Mouse (Mus musculus) heart, embryonic 16.5 days (tissue): ENCODE results near the gene Il23r. TPM values are rescaled to one million over a fixed set of nuclear protein-coding genes. Genes with fewer than 3 reads are reported as not detected.
"Not testable (repeated sequence)": the region's sequence is repeated elsewhere in the genome, so short reads cannot be mapped to it uniquely, and the experiment has no call there.

Experiments used
- ATAC-seq: fragments of 200-750 bp; cut with Nextera tagmentation; replicated peaks from 2 replicates; pipeline ENCODE4 v1.8.0; 2017; ENCODE audit warnings: moderate number of reproducible peaks; ENCODE audit not compliant: insufficient read depth, low FRiP score; ENCODE audit errors: extremely low read depth
- H3K27ac ChIP-seq: fragments of 300-500 bp; sonication (generic); 2 replicates; pipeline ENCODE4 v1.5.1; 2014; ENCODE audit warnings: mild to moderate bottlenecking, low read length, control low read depth, moderate library complexity
- H3K27me3 ChIP-seq: fragments of 300-500 bp; sonication (generic); 2 replicates; pipeline ENCODE4 v1.6.1; 2014; ENCODE audit warnings: low read length, mixed read lengths; ENCODE audit not compliant: control insufficient read depth, insufficient read depth
- H3K36me3 ChIP-seq: fragments of 300-500 bp; sonication (generic); 2 replicates; pipeline ENCODE4 v1.6.1; 2014; ENCODE audit not compliant: control insufficient read depth, insufficient read depth
- H3K4me1 ChIP-seq: fragments of 300-500 bp; sonication (generic); 2 replicates; pipeline ENCODE4 v1.6.1; 2014; ENCODE audit warnings: low read length, mixed read lengths; ENCODE audit not compliant: control insufficient read depth, insufficient read depth
- H3K4me2 ChIP-seq: fragments of 300-500 bp; sonication (generic); 2 replicates; pipeline ENCODE4 v1.6.1; 2014; ENCODE audit warnings: low read depth, mild to moderate bottlenecking, control low read depth, low read length
- H3K4me3 ChIP-seq: fragments of 300-500 bp; sonication (generic); 2 replicates; pipeline ENCODE4 v1.5.1; 2014; ENCODE audit warnings: mild to moderate bottlenecking, control low read depth, low read length
- H3K9ac ChIP-seq: fragments of 300-500 bp; sonication (generic); 2 replicates; pipeline ENCODE4 v1.6.1; 2014; ENCODE audit warnings: low read length, control low read depth
- H3K9me3 ChIP-seq: fragments of 300-500 bp; sonication (generic); replicated peaks from 2 replicates; pipeline ENCODE4 v1.6.1; 2016; ENCODE audit warnings: low read length; ENCODE audit not compliant: control insufficient read depth
- WGBS: fragments of 180-500 bp; shearing (Covaris S2); extraction: QIAGEN DNeasy Blood & Tissue Kit; methylation state at CpG from one replicate; pipeline ENCODE4 v1.1.7; 2014; 5-methylcytosine and 5-hydroxymethylcytosine counted together
- polyA plus RNA-seq: library from polyadenylated mRNA; unstranded; fragments of >200 nt; fragmentation: Nextera tagmentation; extraction: Ambion mirVana; gene quantifications from 2 replicates; pipeline ENCODE4 v1.2.1, GENCODE M21; 2015

Il23r gene
- polyA plus RNA-seq, 1 experiment from 2014 or later = 0.05 TPM

- Histone ChIP-seq H3K27ac (no peak overlapping the region), H3K27me3 (no peaks in the 10 kb centered on the region), H3K4me1 (no peaks in the 10 kb centered on the region), H3K4me3 (no peak overlapping the region), H3K9ac (no peak overlapping the region), H3K9me3 (no peaks in the 10 kb centered on the region), H3K4me2 (no peak overlapping the region), H3K36me3 (no peaks in the 10 kb centered on the region)
- ATAC-seq = no peak
These were observed 19.1 kb upstream of the Il23r start for GRCm38 (mm10) chr6:67510752-67511151.

GRCm38 (mm10) chr6:67501938-67502337, 10.3 kb upstream of the Il23r start:
- not testable (repeated sequence) for ATAC-seq, H3K9me3 ChIP-seq, H3K4me2 ChIP-seq, H3K9ac ChIP-seq, H3K27ac ChIP-seq, H3K4me1 ChIP-seq, H3K4me3 ChIP-seq, H3K27me3 ChIP-seq, H3K36me3 ChIP-seq
- 98% methylated on average over 2 of the region's 6 CpGs for WGBS

- no peak overlapping the region for H3K4me2 ChIP-seq
- whole genome bisulfite sequencing = 23% methylated on average over 2 of the region's 2 CpGs
- peak; percentile 92 for ATAC-seq
- no peaks in the 10 kb centered on the region for H3K9me3 ChIP-seq
- H3K27me3 ChIP-seq = no peaks in the 10 kb centered on the region
- no peaks in the 10 kb centered on the region for H3K36me3 ChIP-seq
- no peak overlapping the region for H3K9ac ChIP-seq
- H3K27ac ChIP-seq = peak overlapping the region; percentile 61
- no peak overlapping the region for H3K4me3 ChIP-seq
- peaks cover 3% of the 10 kb centered on the region; the same call in 1 of the 2 replicates for H3K4me1 ChIP-seq
These were observed 10.6 kb downstream of the Il23r start for GRCm38 (mm10) chr6:67481012-67481411.

GRCm38 (mm10) chr6:67471242-67471641, 20.4 kb downstream of the Il23r start:
- WGBS = 15% methylated on average over 1 of the region's 1 CpGs
- no peak overlapping the region for H3K4me2 ChIP-seq

GRCm38 (mm10) chr6:67459424-67459823, 32.2 kb downstream of the Il23r start:
- Histone ChIP-seq H3K4me2 (no peak overlapping the region), H3K27me3 (no peaks in the 10 kb centered on the region), H3K4me1 (no peaks in the 10 kb centered on the region), H3K9me3 (no peaks in the 10 kb centered on the region), H3K27ac (no peak overlapping the region), H3K36me3 (no peaks in the 10 kb centered on the region), H3K9ac (no peak overlapping the region), H3K4me3 (no peak overlapping the region)
- ATAC-seq = no peak
- 92% methylated on average over 1 of the region's 1 CpGs for WGBS

More at GRCm38 (mm10) chr6:67471242-67471641, 20.4 kb downstream of the Il23r start:
- Histone ChIP-seq H3K27ac (no peak overlapping the region), H3K4me3 (no peak overlapping the region), H3K27me3 (no peaks in the 10 kb centered on the region), H3K36me3 (no peaks in the 10 kb centered on the region), H3K9me3 (no peaks in the 10 kb centered on the region), H3K9ac (no peak overlapping the region), H3K4me1 (no peaks in the 10 kb centered on the region)
- ATAC-seq = no peak

- H3K4me1 ChIP-seq = no peaks in the 10 kb centered on the region
These were observed 40.3 kb downstream of the Il23r start for GRCm38 (mm10) chr6:67451330-67451729.

GRCm38 (mm10) chr6:67445866-67446265, 45.8 kb downstream of the Il23r start:
- H3K4me2 ChIP-seq = no peak overlapping the region
- ATAC-seq = no peak
- no peak overlapping the region for H3K27ac ChIP-seq
- H3K27me3 ChIP-seq = no peaks in the 10 kb centered on the region
- H3K9me3 ChIP-seq = no peaks in the 10 kb centered on the region
- no peak overlapping the region for H3K9ac ChIP-seq
- no peaks in the 10 kb centered on the region for H3K36me3 ChIP-seq
- WGBS = 62% methylated on average over 1 of the region's 1 CpGs
- no peaks in the 10 kb centered on the region for H3K4me1 ChIP-seq
- no peak overlapping the region for H3K4me3 ChIP-seq

More at GRCm38 (mm10) chr6:67451330-67451729, 40.3 kb downstream of the Il23r start:
- 44% methylated on average over 5 of the region's 5 CpGs for WGBS
- no peak overlapping the region for H3K9ac ChIP-seq
- no peak overlapping the region for H3K27ac ChIP-seq
- H3K4me3 ChIP-seq = no peak overlapping the region
- no peaks in the 10 kb centered on the region for H3K36me3 ChIP-seq
- H3K9me3 ChIP-seq = no peaks in the 10 kb centered on the region
- H3K27me3 ChIP-seq = no peaks in the 10 kb centered on the region
- no peak overlapping the region for H3K4me2 ChIP-seq
- ATAC-seq = no peak

- 88% methylated on average over 6 of the region's 6 CpGs for WGBS
- ATAC-seq = no peak
These were observed 48.5 kb downstream of the Il23r start for GRCm38 (mm10) chr6:67443124-67443523.

GRCm38 (mm10) chr6:67437814-67438385, 53.8 kb downstream of the Il23r start:
- no peak for ATAC-seq
- Histone ChIP-seq H3K36me3 (no peaks in the 10 kb centered on the region), H3K4me3 (no peak overlapping the region), H3K9me3 (no peaks in the 10 kb centered on the region), H3K27me3 (no peaks in the 10 kb centered on the region), H3K4me2 (no peak overlapping the region), H3K4me1 (peaks cover 4% of the 10 kb centered on the region; the same call in 1 of the 2 replicates), H3K27ac (no peak overlapping the region), H3K9ac (no peak overlapping the region)
- WGBS = 42% methylated on average over 3 of the region's 3 CpGs

More at GRCm38 (mm10) chr6:67443124-67443523, 48.5 kb downstream of the Il23r start:
- Histone ChIP-seq H3K36me3 (no peaks in the 10 kb centered on the region), H3K4me2 (no peak overlapping the region), H3K27me3 (no peaks in the 10 kb centered on the region), H3K9me3 (no peaks in the 10 kb centered on the region), H3K27ac (no peak overlapping the region), H3K9ac (no peak overlapping the region), H3K4me3 (no peak overlapping the region), H3K4me1 (peaks cover under 1% of the 10 kb centered on the region; the same call in 1 of the 2 replicates)
